Mouse (Mus musculus) thymus, adult 2 months (tissue): ENCODE data around the gene Ushbp1.

Experiments used
- CTCF ChIP-seq: fragments of 200-500 bp; IDR thresholded peaks from 2 replicates; pipeline ENCODE4 v1.5.1; 2012; ENCODE audit warnings: mild to moderate bottlenecking, control low read depth, low read length, moderate library complexity, borderline replicate concordance; ENCODE audit not compliant: control insufficient read depth, poor library complexity, insufficient read depth; ENCODE audit errors: extremely low read depth
- POLR2A ChIP-seq: fragments of 200-500 bp; IDR thresholded peaks from 2 replicates; pipeline ENCODE4 v1.6.1; 2012; ENCODE audit warnings: mild to moderate bottlenecking, low read length, control low read depth, moderate library complexity; ENCODE audit not compliant: control insufficient read depth, poor library complexity, insufficient read depth; ENCODE audit errors: extremely low read depth

DNA sequence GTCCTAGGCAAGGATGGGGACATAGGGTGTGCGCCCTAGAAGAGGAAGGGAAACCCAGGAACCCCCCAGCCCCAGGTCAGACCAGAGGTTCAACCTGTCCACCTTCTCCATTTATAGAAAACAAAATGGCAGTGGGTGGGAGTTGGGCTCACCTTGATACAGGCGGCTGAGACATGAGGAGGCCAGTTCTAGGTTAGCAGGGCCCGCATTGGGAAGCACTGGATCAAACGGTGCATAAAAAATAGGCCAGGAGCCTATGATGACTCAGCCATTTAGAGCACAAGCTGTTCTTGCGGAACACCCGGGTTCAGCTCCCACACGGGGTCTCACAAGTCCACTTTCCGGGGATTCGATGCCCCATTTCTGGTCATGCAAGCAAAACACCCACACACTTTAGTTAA is 9.3 kb upstream of the Ushbp1 start:
- no peak for TF ChIP-seq POLR2A
- no peak for TF ChIP-seq CTCF
